Mouse (Mus musculus) gastrocnemius, adult 8-10 months (tissue): ENCODE results near the gene Sart3. TPM values are rescaled to one million over a fixed set of nuclear protein-coding genes. Genes with fewer than 3 reads are reported as not detected.

ENCODE experiments used
- DNase-seq, 2 experiments: peaks; one replicate each; pipeline ENCODE4 v3.0.0; 2022; ENCODE audit warnings: low spot score in 2 of 2
- total RNA-seq, 4 experiments: library from RNA; stranded (reverse); gene quantifications; 2 replicates each; pipeline ENCODE4 v1.2.4; 2022

Sart3 gene
- total RNA-seq, 4 experiments from 2014 or later = 6.3 to 6.9 (median 6.7) TPM

GRCm38 (mm10) chr5:113765641-113766526 is 6.4 kb downstream of the Sart3 start:
- DNase-seq = no peak

- DNase-seq = no peak
Measured at GRCm38 (mm10) chr5:113764426-113764825, 7.9 kb downstream of the Sart3 start.

GRCm38 (mm10) chr5:113761585-113761984 is 10.7 kb downstream of the Sart3 start:
- DNase-seq = no peak

GRCm38 (mm10) chr5:113755347-113756030 is 16.8 kb downstream of the Sart3 start:
- no peak for DNase-seq

GRCm38 (mm10) chr5:113751521-113752157 is 20.7 kb downstream of the Sart3 start:
- DNase-seq = no peak

GRCm38 (mm10) chr5:113748556-113749331 is 23.6 kb downstream of the Sart3 start:
- DNase-seq = no peak

GRCm38 (mm10) chr5:113747629-113748028 is 24.7 kb downstream of the Sart3 start:
- DNase-seq = no peak

GRCm38 (mm10) chr5:113737607-113738237 is 34.6 kb downstream of the Sart3 start:
- DNase-seq = no peak

- DNase-seq = no peak
Measured at GRCm38 (mm10) chr5:113736522-113737164, 35.7 kb downstream of the Sart3 start.

GRCm38 (mm10) chr5:113736113-113736502 is 36.2 kb downstream of the Sart3 start:
- no peak for DNase-seq

GRCm38 (mm10) chr5:113735345-113736112 is 36.8 kb downstream of the Sart3 start, which contains the start of gene Ficd:
TSS of gene Ficd (plus strand) at chr5:113735803.
- DNase-seq = peak; percentile 84 to 90

GRCm38 (mm10) chr5:113735023-113735344 is 37.3 kb downstream of the Sart3 start:
- DNase-seq = no peak

- no peak for DNase-seq
Measured at GRCm38 (mm10) chr5:113734376-113734775, 37.9 kb downstream of the Sart3 start.

- no peak for DNase-seq
Measured at GRCm38 (mm10) chr5:113732182-113732581, 40.1 kb downstream of the Sart3 start.

GRCm38 (mm10) chr5:113731174-113731573 is 41.1 kb downstream of the Sart3 start:
- no peak for DNase-seq

GRCm38 (mm10) chr5:113730641-113731121 is 41.6 kb downstream of the Sart3 start:
- DNase-seq = no peak

- DNase-seq = no peak
Measured at GRCm38 (mm10) chr5:113728691-113729090, 43.6 kb downstream of the Sart3 start.

- no peak for DNase-seq
Measured at GRCm38 (mm10) chr5:113728011-113728410, 44.3 kb downstream of the Sart3 start.

GRCm38 (mm10) chr5:113727238-113727637 is 45.1 kb downstream of the Sart3 start:
- no peak for DNase-seq
